In the genomic region with DNA sequence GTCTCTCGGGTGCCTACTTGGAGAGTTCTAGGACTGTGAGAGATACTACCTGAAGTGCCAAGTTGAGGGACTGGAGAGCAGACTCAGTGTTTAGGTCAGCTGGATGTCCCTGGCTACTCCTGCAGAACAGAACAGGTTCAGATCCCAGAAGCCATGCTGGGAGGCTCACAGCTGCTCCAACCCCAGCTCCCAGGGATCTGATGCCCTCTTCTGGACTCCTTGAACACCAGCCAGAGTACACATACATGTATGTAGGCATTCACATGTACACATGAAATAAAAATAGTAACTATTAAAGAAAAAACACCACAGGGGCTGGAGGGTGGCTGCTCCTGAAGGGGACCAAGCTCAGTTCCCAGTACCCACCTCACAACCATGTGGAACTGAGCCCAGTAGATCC, we compare ENCODE assay signal across 10 mouse cellular contexts.
DNase-seq lines count a peak whose midpoint lies in the region; ATAC-seq and TF ChIP-seq lines count a peak whose summit lies in the region.
"Had no signal": no experiment of that assay in that cellular context is flagged by ENCODE, and none has a peak within 500 bp of the region (broad histone marks: within the 10 kb centered on the region; RNA-seq: fewer than 3 reads in every experiment).

No protein-coding gene starts in this region.

- H3K4me1 ChIP-seq in intestine, postnatal 0 days (replicated peaks; ENCODE audit: control insufficient read depth, insufficient read depth, low read length): no peaks in the 10 kb centered on the region
- no peaks in the 10 kb centered on the region for H3K4me1 ChIP-seq in intestine, embryonic 16.5 days (ENCODE audit: control insufficient read depth, insufficient read depth, low read length)
- no peaks in the 10 kb centered on the region for H3K4me1 ChIP-seq in lung, embryonic 14.5 days (ENCODE audit: insufficient read depth)
- peaks cover 29% of the 10 kb centered on the region for H3K4me1 ChIP-seq in embryonic facial prominence, embryonic 10.5 days
- H3K4me1 ChIP-seq: liver, embryonic 13.5 days had no signal

- no peaks in the 10 kb centered on the region for H3K27me3 ChIP-seq in intestine, postnatal 0 days (replicated peaks; ENCODE audit: control insufficient read depth, insufficient read depth, low read length)
- H3K27me3 ChIP-seq in intestine, embryonic 16.5 days (replicated peaks; ENCODE audit: control insufficient read depth, insufficient read depth, low read length): no peaks in the 10 kb centered on the region
- no peaks in the 10 kb centered on the region for H3K27me3 ChIP-seq in lung, embryonic 14.5 days (ENCODE audit: insufficient read depth, low read length)
- H3K27me3 ChIP-seq in embryonic facial prominence, embryonic 10.5 days (replicated peaks; ENCODE audit: low read depth, poor library complexity, severe bottlenecking): no peaks in the 10 kb centered on the region
- H3K27me3 ChIP-seq: liver, embryonic 13.5 days had no signal

- WGBS in intestine, postnatal 0 days: 89% methylated on average over 1 of the region's 1 CpGs
- WGBS in intestine, embryonic 16.5 days: 84% methylated on average over 1 of the region's 1 CpGs
- 85% methylated on average over 1 of the region's 1 CpGs for WGBS in lung, embryonic 14.5 days
- 92% methylated on average over 1 of the region's 1 CpGs for WGBS in embryonic facial prominence, embryonic 10.5 days

- no peaks in the 10 kb centered on the region for H3K36me3 ChIP-seq in intestine, postnatal 0 days (ENCODE audit: control insufficient read depth, insufficient read depth)
- H3K36me3 ChIP-seq in intestine, embryonic 16.5 days (ENCODE audit: control insufficient read depth, insufficient read depth, low read length): no peaks in the 10 kb centered on the region
- no peaks in the 10 kb centered on the region for H3K36me3 ChIP-seq in lung, embryonic 14.5 days (ENCODE audit: insufficient read depth)
- H3K36me3 ChIP-seq in embryonic facial prominence, embryonic 10.5 days (replicated peaks): no peaks in the 10 kb centered on the region
- H3K36me3 ChIP-seq: liver, embryonic 13.5 days had no signal

- peak; percentile 58 for TF ChIP-seq CTCF in intestine, postnatal 0 days (IDR thresholded peaks at IDR 0.05; ENCODE audit: low read depth)
- peak; percentile 29 for TF ChIP-seq CTCF in lung, embryonic 14.5 days (IDR thresholded peaks at IDR 0.05; ENCODE audit: low read depth)

- DNase-seq in adrenal gland, adult (ENCODE audit: inconsistent age in 2 of 2, low spot score in 1 of 2): peak; percentile 24 to 44
- no peak for DNase-seq in adrenal gland, adult 8-10 months
- DNase-seq in lung, embryonic 14.5 days: no peak
- no peak for DNase-seq in lung, postnatal 36 days
- DNase-seq in embryonic facial prominence, embryonic 10.5 days (ENCODE audit: low spot score): peak; percentile 24
- DNase-seq: heart, adult 18-20 months; liver, embryonic 13.5 days had no signal

- no peaks in the 10 kb centered on the region for H3K9me3 ChIP-seq in intestine, postnatal 0 days (ENCODE audit: control insufficient read depth)
- no peaks in the 10 kb centered on the region; the same call in 1 of the 2 replicates for H3K9me3 ChIP-seq in intestine, embryonic 16.5 days (ENCODE audit: control insufficient read depth, low read length)
- H3K9me3 ChIP-seq in lung, embryonic 14.5 days (ENCODE audit: low read depth, low read length): no peaks in the 10 kb centered on the region
- H3K9me3 ChIP-seq in embryonic facial prominence, embryonic 10.5 days: no peaks in the 10 kb centered on the region
- H3K9me3 ChIP-seq: liver, embryonic 13.5 days had no signal

- H3K9ac ChIP-seq in intestine, postnatal 0 days (ENCODE audit: low read depth, low read length): no peak overlapping the region
- H3K9ac ChIP-seq in intestine, embryonic 16.5 days (ENCODE audit: low read depth, low read length): no peak overlapping the region
- no peak overlapping the region for H3K9ac ChIP-seq in lung, embryonic 14.5 days
- H3K9ac ChIP-seq: liver, embryonic 13.5 days had no signal

- H3K4me2 ChIP-seq in intestine, postnatal 0 days (replicated peaks; ENCODE audit: low read depth): no peak overlapping the region
- H3K4me2 ChIP-seq in intestine, embryonic 16.5 days (ENCODE audit: low read depth, low read length): no peak overlapping the region
- no peak overlapping the region for H3K4me2 ChIP-seq in lung, embryonic 14.5 days
- H3K4me2 ChIP-seq: liver, embryonic 13.5 days had no signal

- no peak overlapping the region for H3K27ac ChIP-seq in intestine, postnatal 0 days (ENCODE audit: low read depth, low read length)
- no peak overlapping the region for H3K27ac ChIP-seq in intestine, embryonic 16.5 days (ENCODE audit: low read length)
- H3K27ac ChIP-seq in lung, embryonic 14.5 days (ENCODE audit: low read depth): no peak overlapping the region
- H3K27ac ChIP-seq in embryonic facial prominence, embryonic 10.5 days (replicated peaks): no peak overlapping the region
- H3K27ac ChIP-seq: liver, embryonic 13.5 days had no signal

- no peak overlapping the region for H3K4me3 ChIP-seq in intestine, postnatal 0 days (ENCODE audit: low read depth, low read length)
- no peak overlapping the region for H3K4me3 ChIP-seq in intestine, embryonic 16.5 days (ENCODE audit: low read length)
- H3K4me3 ChIP-seq in lung, embryonic 14.5 days (ENCODE audit: low read depth, low read length): no peak overlapping the region
- no peak overlapping the region for H3K4me3 ChIP-seq in embryonic facial prominence, embryonic 10.5 days
- H3K4me3 ChIP-seq: liver, embryonic 13.5 days had no signal

- no peak for ATAC-seq in intestine, postnatal 0 days
- ATAC-seq in intestine, embryonic 16.5 days: no peak
- ATAC-seq in lung, embryonic 14.5 days (ENCODE audit: insufficient read depth): no peak
- no peak for ATAC-seq in cerebellum, adult (ENCODE audit: insufficient number of reproducible peaks, low FRiP score, low TSS enrichment)

Comparison
In these comparisons a context has a peak if more than half of its experiments do, and no peak if none do; other contexts are left out.
1. DNase-seq: peak in adrenal gland, adult (2 of 2) and embryonic facial prominence, embryonic 10.5 days (single experiment); none in adrenal gland, adult 8-10 months (single experiment), lung, embryonic 14.5 days (single experiment) and lung, postnatal 36 days (single experiment).